Mouse (Mus musculus) limb, embryonic 14.5 days (tissue): Measurements from ENCODE around the gene Ick. TPM values are rescaled to one million over a fixed set of nuclear protein-coding genes. Genes with fewer than 3 reads are reported as not detected.
A peak's percentile ranks its signal among the peaks of the same experiment; 100 is the strongest.

ENCODE experiments used
- ATAC-seq: fragments of 200-750 bp; cut with Nextera tagmentation; 2 replicates; pipeline ENCODE4 v1.8.0; 2017; ENCODE audit warnings: low read depth, moderate number of reproducible peaks, moderate TSS enrichment; ENCODE audit not compliant: low FRiP score
- DNase-seq: peaks from one replicate; pipeline ENCODE4 v3.0.0-alpha.2; 2015; ENCODE audit warnings: low spot score
- H3K27ac ChIP-seq: fragments of 300-500 bp; sonication (generic); replicated peaks from 2 replicates; pipeline ENCODE4 v1.5.1; 2014; ENCODE audit warnings: low read depth, mild to moderate bottlenecking, low read length, moderate library complexity, mixed read lengths
- H3K27me3 ChIP-seq: fragments of 300-500 bp; sonication (generic); 2 replicates; pipeline ENCODE4 v1.6.1; 2014; ENCODE audit warnings: low read length, mixed read lengths; ENCODE audit not compliant: control insufficient read depth, insufficient read depth
- H3K36me3 ChIP-seq: fragments of 300-500 bp; sonication (generic); 2 replicates; pipeline ENCODE4 v1.6.1; 2014; ENCODE audit warnings: mild to moderate bottlenecking, low read length, moderate library complexity, mixed read lengths; ENCODE audit not compliant: control insufficient read depth, insufficient read depth
- H3K4me1 ChIP-seq: fragments of 300-500 bp; sonication (generic); 2 replicates; pipeline ENCODE4 v1.6.1; 2014; ENCODE audit warnings: antibody characterized with exemption, low read length, mixed read lengths; ENCODE audit not compliant: control insufficient read depth, insufficient read depth
- H3K4me2 ChIP-seq: fragments of 300-500 bp; sonication (generic); replicated peaks from 2 replicates; pipeline ENCODE4 v1.6.1; 2014; ENCODE audit warnings: low read depth, mild to moderate bottlenecking, low read length, moderate library complexity; ENCODE audit not compliant: severe bottlenecking
- H3K4me3 ChIP-seq: fragments of 300-500 bp; sonication (generic); replicated peaks from 2 replicates; pipeline ENCODE4 v1.5.1; 2014; ENCODE audit warnings: low read length
- H3K9ac ChIP-seq: fragments of 300-500 bp; sonication (generic); 2 replicates; pipeline ENCODE4 v1.6.1; 2014; ENCODE audit warnings: mild to moderate bottlenecking, low read depth, low read length, moderate library complexity; ENCODE audit not compliant: severe bottlenecking
- H3K9me3 ChIP-seq: fragments of 300-500 bp; sonication (generic); 2 replicates; pipeline ENCODE4 v1.6.1; 2016; ENCODE audit warnings: low read length; ENCODE audit not compliant: control insufficient read depth
- POLR2A ChIP-seq: fragments of 200-500 bp; IDR thresholded peaks from 2 replicates; pipeline ENCODE4 v1.8.0; 2012; ENCODE audit warnings: inconsistent platforms, mild to moderate bottlenecking, moderate library complexity, borderline replicate concordance; ENCODE audit not compliant: insufficient read depth, insufficient read length; ENCODE audit errors: extremely low read depth
- WGBS: fragments of 180-500 bp; shearing (Covaris S2); extraction: QIAGEN DNeasy Blood & Tissue Kit; methylation state at CpG from one replicate; pipeline ENCODE4 v1.1.7; 2014; 5-methylcytosine and 5-hydroxymethylcytosine counted together
- polyA plus RNA-seq, 2 experiments: library from polyadenylated mRNA; depleted of rRNA in 1 of 2; stranded (reverse) in 1 of 2; unstranded in 1 of 2; fragments of >200 nt; fragmentation: Nextera tagmentation in 1 of 2; extraction: Ambion mirVana in 1 of 2; gene quantifications; 2 replicates each; pipeline versions ENCODE4 v1.2.1 to v1.2.3; 2012 to 2014

Gene Ick
- polyA plus RNA-seq, 2 experiments, result 25.4 to 31.0 TPM

- TF ChIP-seq POLR2A, result no peak
- Histone ChIP-seq H3K9ac (no peak overlapping the region), H3K36me3 (peaks cover 45% of the 10 kb centered on the region), H3K27ac (no peak overlapping the region), H3K4me3 (no peak overlapping the region), H3K9me3 (no peaks in the 10 kb centered on the region), H3K4me1 (peaks cover 11% of the 10 kb centered on the region), H3K27me3 (no peaks in the 10 kb centered on the region), H3K4me2 (no peak overlapping the region)
- no peak for ATAC-seq
- DNase-seq, result no peak
- 88% methylated on average over 8 of the region's 8 CpGs for WGBS
Observed at GRCm38 (mm10) chr9:78103965-78104560, 4.9 kb upstream of the Ick start.

GRCm38 (mm10) chr9:78104973-78105372 lies 4.0 kb upstream of the Ick start:
- Histone ChIP-seq H3K4me1 (peaks cover 18% of the 10 kb centered on the region), H3K27ac (no peak overlapping the region), H3K9ac (no peak overlapping the region), H3K27me3 (no peaks in the 10 kb centered on the region), H3K4me3 (no peak overlapping the region), H3K36me3 (peaks cover 37% of the 10 kb centered on the region), H3K9me3 (no peaks in the 10 kb centered on the region), H3K4me2 (no peak overlapping the region)
- WGBS, result 87% methylated on average over 6 of the region's 6 CpGs
- TF ChIP-seq POLR2A, result no peak
- DNase-seq, result no peak
- ATAC-seq, result no peak

- DNase-seq (no peak), ATAC-seq (no peak)
- H3K27me3 ChIP-seq, result no peaks in the 10 kb centered on the region
- WGBS, result 75% methylated on average over 6 of the region's 6 CpGs
- no peak overlapping the region for H3K4me3 ChIP-seq
- H3K9ac ChIP-seq, result no peak overlapping the region
- TF ChIP-seq POLR2A, result no peak
- H3K4me2 ChIP-seq, result no peak overlapping the region
- H3K36me3 ChIP-seq, result peaks cover 32% of the 10 kb centered on the region
- no peaks in the 10 kb centered on the region for H3K9me3 ChIP-seq
- no peak overlapping the region for H3K27ac ChIP-seq
- peaks cover 18% of the 10 kb centered on the region for H3K4me1 ChIP-seq
Observed at GRCm38 (mm10) chr9:78105501-78105932, 3.5 kb upstream of the Ick start.

GRCm38 (mm10) chr9:78106821-78107220 lies 2.2 kb upstream of the Ick start:
- DNase-seq, result no peak
- no peak overlapping the region for H3K4me3 ChIP-seq
- peaks cover 20% of the 10 kb centered on the region for H3K4me1 ChIP-seq
- no peak overlapping the region for H3K27ac ChIP-seq
- H3K9me3 ChIP-seq, result no peaks in the 10 kb centered on the region
- no peak for TF ChIP-seq POLR2A
- H3K9ac ChIP-seq, result peak overlapping the region; percentile 92; the same call in 1 of the 2 replicates
- ATAC-seq, result no peak
- no peaks in the 10 kb centered on the region for H3K27me3 ChIP-seq
- peaks cover 21% of the 10 kb centered on the region for H3K36me3 ChIP-seq
- peak overlapping the region; percentile 79; the same call in 1 of the 2 replicates for H3K4me2 ChIP-seq
- WGBS, result 57% methylated on average over 4 of the region's 4 CpGs

- 18% methylated on average over 6 of the region's 6 CpGs for WGBS
- H3K27ac ChIP-seq, result no peak overlapping the region; the same call in 1 of the 2 replicates
Observed at GRCm38 (mm10) chr9:78107582-78107911, 1.4 kb upstream of the Ick start.

More at GRCm38 (mm10) chr9:78107582-78107911, 1.4 kb upstream of the Ick start:
- DNase-seq (no peak), ATAC-seq (no peak)
- TF ChIP-seq POLR2A, result no peak
- H3K9me3 ChIP-seq, result no peaks in the 10 kb centered on the region
- peaks cover 18% of the 10 kb centered on the region for H3K36me3 ChIP-seq
- peak overlapping the region; percentile 92 for H3K9ac ChIP-seq
- peaks cover 21% of the 10 kb centered on the region for H3K4me1 ChIP-seq
- no peaks in the 10 kb centered on the region for H3K27me3 ChIP-seq
- peak overlapping the region; percentile 91 for H3K4me3 ChIP-seq
- peak overlapping the region; percentile 79 for H3K4me2 ChIP-seq
